Mouse (Mus musculus): ENCODE results near the gene Lbx2. TPM values are rescaled to one million over a fixed set of nuclear protein-coding genes. Genes with fewer than 3 reads are reported as not detected.

Gene Lbx2
- polyA plus RNA-seq (2017; shearing (Covaris generic)): not detected

DNA sequence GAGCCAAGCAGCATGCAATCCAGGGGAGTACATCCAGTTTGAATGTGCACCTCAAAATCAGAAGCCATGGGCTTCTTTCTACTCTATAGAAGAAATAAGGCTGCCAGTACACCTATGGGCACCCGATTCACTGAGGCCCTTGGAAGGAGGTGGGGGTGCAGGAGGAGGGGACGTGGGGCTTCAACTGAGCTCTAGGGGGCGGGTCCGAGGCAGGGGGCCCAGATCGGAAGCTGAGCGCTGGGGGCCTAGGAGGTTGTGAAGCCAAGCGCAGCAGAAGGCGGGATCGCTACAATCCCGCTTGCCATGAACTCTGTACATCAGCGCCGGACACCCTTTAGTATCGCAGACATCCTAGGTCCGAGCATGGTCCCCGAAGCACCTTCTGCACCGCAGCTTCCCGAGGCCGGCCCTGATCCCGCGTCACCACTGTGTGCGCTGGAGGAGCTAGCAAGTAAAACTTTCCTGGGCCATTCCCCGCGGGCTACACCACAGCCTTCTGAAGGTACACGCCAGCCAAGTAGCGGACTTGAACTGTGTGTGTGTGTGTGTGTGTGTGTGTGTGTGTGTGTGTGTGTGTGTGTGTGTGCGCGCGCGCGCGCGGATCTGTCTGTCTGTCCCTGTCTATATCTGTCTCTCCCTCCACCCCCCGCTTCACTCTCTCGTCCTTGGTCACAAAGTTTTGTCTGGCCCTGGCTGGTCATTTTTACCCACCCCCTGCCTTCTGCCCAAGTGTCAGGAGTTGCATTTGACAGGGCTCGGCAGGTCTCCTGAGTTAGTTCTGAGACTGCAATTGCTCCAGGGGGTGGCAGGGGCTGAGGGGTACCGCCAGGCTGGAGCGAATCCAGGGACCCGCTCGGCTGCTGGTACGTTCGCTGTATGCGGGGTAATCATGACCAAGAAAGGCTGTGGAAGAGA lies at the start of gene Lbx2:
Lbx2 (plus strand) TSS at position 247 of the 915 bp plus-strand sequence.

DNA sequence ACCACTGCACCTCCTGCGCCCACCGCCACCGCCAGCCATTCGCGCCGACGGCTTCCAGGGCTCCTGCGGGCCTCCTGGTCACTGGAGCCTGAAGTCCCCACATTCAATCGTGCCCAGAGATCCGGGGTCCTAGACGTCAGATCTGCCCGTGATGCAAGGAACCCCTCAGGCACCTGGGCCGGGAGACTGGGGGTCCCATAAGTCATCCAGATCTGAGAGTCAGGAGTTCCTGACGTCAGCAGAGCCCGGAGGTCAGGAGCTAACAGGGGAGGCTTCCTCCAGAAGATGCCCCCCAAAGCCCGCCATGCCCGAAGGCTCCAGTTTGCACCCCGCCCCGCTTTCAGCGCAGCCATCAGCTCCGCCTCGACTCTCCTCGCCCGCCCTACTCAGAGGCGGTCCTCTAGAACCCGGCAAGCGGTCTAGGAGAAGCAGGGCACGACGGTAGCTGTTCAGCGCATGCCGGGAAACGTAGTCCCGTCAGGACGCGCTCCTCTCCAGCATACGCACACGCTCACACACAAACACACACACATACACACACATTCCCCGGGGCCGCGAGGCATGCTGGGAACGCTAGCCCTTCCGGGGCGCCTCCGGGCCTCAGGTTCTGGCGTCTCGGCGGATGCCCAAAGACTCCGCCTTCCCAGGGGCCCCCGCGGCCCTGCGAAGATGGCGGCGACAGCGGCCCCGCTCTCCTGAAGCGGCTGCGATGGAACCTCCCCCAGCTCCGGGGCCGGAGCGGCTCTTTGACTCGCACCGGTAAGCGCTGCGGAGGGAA lies 31.9 kb upstream of the Lbx2 start, which contains the start of gene Aup1:
Aup1 (plus strand) TSS at position 448 of the 778 bp plus-strand sequence.

DNA sequence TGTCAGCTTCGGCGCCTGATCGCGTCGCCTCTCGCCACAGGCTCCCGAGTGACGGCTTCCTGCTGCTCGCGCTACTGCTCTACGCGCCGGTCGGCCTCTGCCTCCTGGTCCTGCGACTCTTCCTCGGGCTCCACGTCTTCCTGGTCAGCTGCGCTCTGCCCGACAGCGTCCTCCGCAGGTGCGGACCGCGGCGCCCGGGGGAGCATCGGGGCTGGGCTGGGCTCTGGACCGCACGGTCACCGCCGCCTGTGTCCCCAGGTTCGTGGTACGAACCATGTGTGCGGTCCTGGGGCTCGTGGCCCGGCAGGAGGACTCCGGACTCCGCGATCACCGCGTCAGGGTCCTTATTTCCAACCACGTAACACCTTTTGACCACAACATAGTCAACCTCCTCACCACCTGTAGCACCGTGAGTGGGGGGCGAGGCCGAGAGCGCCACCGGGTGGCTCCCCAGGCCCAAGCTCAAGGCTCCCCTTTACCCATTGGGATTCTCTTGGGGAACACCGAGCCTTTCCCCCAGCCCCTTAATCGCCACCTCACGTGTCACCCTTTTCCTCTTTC lies 31.2 kb upstream of the Lbx2 start, which contains the start of gene Htra2:
Htra2 (minus strand) TSS at position 403 of the 561 bp plus-strand sequence.

DNA sequence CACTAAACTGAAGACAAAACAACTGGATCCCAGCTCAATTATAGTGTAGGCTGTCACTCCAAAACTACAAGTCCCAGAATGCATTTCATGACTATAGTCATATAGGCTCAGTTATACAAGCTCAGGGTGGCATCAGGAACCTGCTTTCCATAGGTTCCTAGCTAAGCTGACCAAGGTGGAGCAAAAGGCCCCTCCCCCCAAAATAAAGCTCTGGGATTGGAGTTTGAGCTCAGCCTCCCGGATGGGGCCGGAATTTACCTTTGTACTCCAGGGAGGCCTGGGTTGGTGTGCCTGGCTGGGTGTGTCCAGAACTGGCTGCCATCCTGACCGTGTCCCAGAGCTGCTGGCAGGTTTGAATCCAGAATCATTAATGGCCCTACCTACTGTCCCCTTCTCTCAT lies 28.4 kb upstream of the Lbx2 start, which contains the start of gene Dqx1:
Dqx1 (plus strand) TSS at position 55 of the 400 bp plus-strand sequence.

DNA sequence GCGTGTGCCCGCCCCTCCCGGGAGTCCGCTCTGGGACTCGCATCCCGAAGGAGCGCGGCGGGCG lies 16.1 kb upstream of the Lbx2 start, which contains the start of gene Tlx2:
Tlx2 (minus strand) TSS at position 47 of the 64 bp plus-strand sequence.

DNA sequence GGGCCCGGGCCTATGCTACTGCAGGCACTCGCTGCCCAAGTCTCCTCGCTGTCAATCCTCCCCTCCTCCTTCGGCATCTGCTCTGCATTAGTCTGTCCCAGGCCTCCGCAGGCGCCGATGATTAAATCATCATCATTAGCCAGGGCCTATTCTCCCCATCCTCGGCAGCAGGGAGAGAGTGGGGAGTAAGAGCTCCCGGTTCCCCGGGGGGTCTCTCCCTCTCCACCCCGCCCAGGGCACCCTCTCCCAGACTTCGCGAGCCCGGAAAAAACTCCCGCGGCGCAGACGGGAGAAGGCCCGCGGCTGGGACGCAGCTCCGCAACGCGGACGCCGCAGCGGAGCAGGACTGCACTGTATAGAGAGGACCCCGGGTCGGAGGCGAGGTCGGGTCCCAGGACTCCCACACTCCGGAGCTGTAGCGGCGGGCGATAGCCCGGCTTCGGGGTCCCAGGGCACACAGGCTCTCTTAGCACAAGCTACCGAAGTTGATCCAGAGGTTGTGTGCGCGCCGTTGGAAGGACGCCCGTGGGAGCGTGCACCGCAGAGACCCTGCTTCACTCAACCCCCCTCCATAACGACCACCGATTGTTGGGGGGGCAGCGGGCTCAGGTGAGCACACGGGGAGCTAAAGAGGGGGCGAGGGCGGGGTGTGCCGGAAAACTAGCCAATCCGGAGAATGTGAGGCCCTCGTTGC lies 8.4 kb upstream of the Lbx2 start, which contains the start of gene Pcgf1:
Pcgf1 (plus strand) TSS at position 240 of the 694 bp plus-strand sequence.

DNA sequence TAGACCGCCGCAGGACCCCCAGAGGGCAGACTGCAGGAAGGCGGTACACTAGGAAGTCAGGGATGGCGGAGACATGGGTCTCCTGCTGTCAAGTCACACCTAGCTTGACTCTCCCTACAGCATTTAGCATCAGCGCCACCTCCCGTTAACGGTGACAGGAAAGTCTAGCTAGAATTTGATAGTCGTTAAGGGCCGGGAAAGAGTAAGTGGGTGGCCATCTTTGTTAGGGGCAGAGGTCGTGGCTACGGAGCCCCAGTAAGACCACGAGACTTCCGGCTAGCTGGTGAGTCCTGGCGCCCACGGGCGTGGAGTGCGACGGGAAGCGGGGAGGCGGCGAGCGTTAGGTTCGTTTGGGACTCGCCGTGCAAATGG lies 15.1 kb downstream of the Lbx2 start, which contains the start of the genes Ccdc142 and Gm42688:
Ccdc142 (plus strand) TSS at position 286 of the 372 bp plus-strand sequence.
Gm42688 (plus strand) TSS at position 302 of the 372 bp plus-strand sequence.

DNA sequence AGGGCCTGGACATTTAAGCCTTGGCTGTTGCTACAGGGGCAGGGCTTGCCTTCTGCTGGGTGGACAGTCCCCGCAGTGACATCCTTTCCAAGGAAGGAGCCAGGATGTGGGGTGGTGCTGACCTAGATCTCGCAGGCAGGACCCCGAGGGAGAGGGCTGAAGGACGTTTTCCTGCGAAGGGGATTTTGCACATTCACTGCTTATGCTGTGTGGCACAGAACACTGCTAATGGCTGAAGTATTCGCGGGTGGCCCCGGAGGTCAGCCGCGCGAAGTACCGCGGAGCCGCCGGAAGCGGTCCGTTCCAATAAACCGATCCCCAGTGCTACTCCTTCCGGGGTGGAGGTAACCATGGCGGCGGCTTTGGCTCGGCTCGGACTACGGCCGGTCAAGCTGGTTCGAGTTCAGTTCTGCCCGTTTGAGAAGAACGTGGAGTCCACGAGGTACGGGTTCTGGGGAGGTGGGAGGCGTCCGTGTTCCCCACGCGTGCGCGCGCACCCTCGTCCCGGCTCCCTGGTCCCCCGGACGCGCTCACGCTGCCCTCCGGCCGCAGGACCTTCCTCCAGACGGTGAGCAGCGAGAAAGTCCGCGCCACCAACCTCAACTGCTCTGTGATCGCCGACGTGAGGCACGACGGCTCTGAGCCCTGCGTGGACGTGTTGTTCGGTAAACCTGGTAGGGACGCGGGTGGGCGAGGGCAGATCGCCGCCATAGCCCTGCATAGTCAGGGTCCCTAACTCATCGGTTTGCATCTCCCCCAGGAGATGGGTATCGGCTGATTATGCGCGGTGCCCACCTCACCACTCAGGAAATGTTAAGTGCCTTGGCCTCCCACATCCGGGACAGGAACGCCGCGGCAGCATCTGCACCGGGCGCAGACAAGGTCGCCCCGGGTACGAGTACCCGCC lies 22.8 kb downstream of the Lbx2 start, which contains the start of gene Mrpl53:
Mrpl53 (plus strand) TSS at position 279 of the 907 bp plus-strand sequence.

DNA sequence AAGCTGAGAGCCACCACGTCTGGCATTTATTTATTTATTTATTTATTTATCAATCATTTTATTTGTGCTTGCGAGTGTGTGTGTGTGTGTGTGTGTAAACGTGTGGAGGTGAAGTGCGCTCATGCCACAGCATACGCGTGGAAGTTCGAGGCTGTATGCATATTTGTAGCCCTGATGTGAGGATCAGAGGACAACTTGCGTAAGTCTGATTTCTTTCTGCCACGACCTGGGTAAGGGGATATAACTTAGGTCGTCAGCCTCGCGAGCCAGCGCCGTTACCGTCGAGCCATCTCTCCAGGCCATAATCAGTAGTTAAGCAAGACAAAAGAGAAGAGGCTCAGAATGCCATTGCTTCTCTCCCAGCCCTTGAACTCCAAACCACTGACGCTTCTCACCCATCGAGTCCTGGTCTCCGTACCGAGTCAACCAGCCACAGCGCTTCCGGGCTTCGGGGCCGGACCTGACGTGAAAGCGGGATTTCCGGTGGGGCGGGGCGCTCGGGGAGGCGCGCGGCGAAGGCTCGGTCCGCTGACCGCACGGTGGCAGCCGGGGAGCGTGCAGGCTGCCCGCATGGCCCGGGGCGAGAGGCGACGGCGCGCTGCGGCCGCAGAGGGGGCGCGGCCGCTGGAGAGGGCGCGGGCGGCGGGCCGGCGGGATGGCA lies 29.0 kb downstream of the Lbx2 start, which contains the start of gene Mogs:
Mogs (plus strand) TSS at position 486 of the 661 bp plus-strand sequence.

DNA sequence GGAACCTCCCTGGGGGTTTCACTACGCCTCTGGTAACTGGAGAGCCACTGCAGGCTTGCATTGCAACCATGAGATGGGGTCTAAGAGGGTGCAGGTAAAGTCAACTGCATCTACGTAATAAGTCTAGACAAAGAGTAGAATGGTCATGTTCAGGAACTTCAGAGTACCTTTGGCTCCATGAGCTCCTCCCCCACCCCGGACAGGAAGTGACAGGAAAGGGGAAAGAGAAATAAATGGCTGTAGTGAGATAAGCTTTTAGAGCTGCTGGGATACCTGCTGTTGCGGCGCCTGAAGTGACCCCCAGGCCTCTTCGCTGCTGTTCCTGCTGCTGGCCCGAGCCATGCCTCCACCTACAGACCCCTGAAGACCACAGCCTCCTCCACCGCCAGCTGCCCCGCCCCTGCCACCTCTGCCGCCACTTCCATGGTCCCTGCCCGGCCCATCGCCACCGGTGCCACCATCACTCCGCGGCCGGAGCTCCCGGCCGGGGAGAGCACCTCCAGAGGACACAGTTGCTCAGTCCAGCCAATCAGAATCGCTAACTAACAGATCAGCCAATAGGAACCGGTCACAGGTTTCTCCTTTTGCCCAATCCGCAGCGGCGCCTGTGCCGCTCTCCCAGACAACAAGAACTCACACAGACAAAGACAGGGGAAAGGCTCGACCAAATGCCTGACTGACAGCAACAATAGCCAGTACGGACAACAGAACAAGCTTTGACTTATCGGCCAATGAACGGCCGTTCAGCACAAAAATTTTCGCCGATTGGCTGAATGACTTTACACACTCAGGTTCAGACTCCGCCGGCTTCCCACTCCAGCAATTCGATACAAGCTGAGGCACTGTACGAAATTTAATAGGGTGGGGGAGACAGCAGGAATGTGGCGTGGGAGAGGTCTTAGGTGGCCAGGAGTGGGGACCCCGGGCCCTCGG lies 35.0 kb downstream of the Lbx2 start, which contains the start of gene Wbp1:
Wbp1 (minus strand) TSS at position 630 of the 933 bp plus-strand sequence.

DNA sequence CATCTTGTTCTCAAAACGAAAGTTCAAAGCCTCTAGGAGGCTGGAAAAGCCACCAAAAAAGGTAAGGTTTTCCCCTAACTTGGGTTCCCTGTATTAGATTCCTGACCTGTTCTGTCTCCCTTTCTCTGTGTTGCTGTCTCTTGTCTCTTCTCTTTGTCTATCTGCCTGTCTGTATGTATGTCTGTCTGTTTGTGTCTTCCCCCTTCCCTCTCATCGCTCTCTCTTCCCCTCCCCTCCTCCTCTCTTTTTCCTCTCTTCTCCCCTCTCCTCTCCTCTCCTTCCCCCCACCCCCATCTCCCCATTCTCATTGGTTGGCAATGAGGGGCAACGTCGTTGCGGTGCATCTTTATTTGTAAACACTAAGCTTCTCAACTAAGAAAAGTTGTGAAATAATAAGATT lies 39.2 kb downstream of the Lbx2 start, which contains the start of gene Ino80b:
Ino80b (minus strand) TSS at position 101 of the 400 bp plus-strand sequence.

DNA sequence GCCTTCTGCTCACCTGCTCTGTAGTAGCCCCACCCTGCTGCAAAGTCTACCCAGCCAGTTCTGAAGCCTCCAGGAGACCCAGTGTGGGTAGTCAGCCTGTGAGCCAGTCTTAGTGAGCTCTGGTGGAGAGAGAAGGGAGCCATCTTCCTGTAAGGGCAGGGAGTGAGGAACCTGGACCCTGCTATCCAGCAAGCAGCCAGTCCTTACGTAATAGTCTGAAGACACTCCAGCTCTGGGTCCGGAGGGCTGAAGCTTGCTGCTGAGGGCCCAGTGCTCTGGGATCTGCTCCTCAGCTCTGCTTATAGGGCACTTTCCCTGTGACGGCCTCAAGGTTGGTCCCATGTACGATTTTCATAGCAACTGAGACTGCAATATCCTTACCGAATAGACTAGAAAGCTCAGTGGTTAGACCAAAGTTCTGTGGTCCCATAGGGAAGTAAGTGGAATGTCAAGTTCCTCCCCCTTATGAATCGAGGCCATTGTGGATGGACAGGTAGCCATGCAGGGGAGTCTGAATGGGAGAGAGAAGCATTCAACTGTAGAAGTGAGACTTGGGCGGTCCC lies 48.9 kb downstream of the Lbx2 start, which contains the start of gene Rtkn:
Rtkn (plus strand) TSS at position 513 of the 563 bp plus-strand sequence.

Other genes with a start within 250 kb of the Lbx2 start
- gene Sema4f, start 146.6 kb upstream of the Lbx2 start, polyA plus RNA-seq (2017; shearing (Covaris generic)): 2.9 TPM
- 2.2 TPM for gene M1ap, start 139.5 kb upstream of the Lbx2 start, polyA plus RNA-seq (2017; shearing (Covaris generic))
- 51.6 TPM for gene Dok1, start 52.9 kb upstream of the Lbx2 start, polyA plus RNA-seq (2017; shearing (Covaris generic))
- 0.16 TPM for gene Loxl3, start 52.2 kb upstream of the Lbx2 start, polyA plus RNA-seq (2017; shearing (Covaris generic))
- gene Aup1, start 31.8 kb upstream of the Lbx2 start, polyA plus RNA-seq (2017; shearing (Covaris generic)): 371 TPM
- gene Htra2, start 31.1 kb upstream of the Lbx2 start, polyA plus RNA-seq (2017; shearing (Covaris generic)): 70.9 TPM
- gene Dqx1, start 28.5 kb upstream of the Lbx2 start, polyA plus RNA-seq (2017; shearing (Covaris generic)): 3.3 TPM
- gene Tlx2, start 16.1 kb upstream of the Lbx2 start, polyA plus RNA-seq (2017; shearing (Covaris generic)): not detected
- 42.8 TPM for gene Pcgf1, start 8.5 kb upstream of the Lbx2 start, polyA plus RNA-seq (2017; shearing (Covaris generic))
- gene Ccdc142, start 15.2 kb downstream of the Lbx2 start, polyA plus RNA-seq (2017; shearing (Covaris generic)): 4.4 TPM
- gene Gm42688, start 15.2 kb downstream of the Lbx2 start, polyA plus RNA-seq (2017; shearing (Covaris generic)): 3.9 TPM
- 65.3 TPM for gene Mrpl53, start 22.7 kb downstream of the Lbx2 start, polyA plus RNA-seq (2017; shearing (Covaris generic))
- gene Mogs, start 29.1 kb downstream of the Lbx2 start, polyA plus RNA-seq (2017; shearing (Covaris generic)): 4.5 TPM
- 67.6 TPM for gene Wbp1, start 35.2 kb downstream of the Lbx2 start, polyA plus RNA-seq (2017; shearing (Covaris generic))
- gene Ino80b, start 39.1 kb downstream of the Lbx2 start, polyA plus RNA-seq (2017; shearing (Covaris generic)): 8.0 TPM
- gene Rtkn, start 49.1 kb downstream of the Lbx2 start, polyA plus RNA-seq (2017; shearing (Covaris generic)): 0.91 TPM
- 1.4 TPM for gene Wdr54, start 70.0 kb downstream of the Lbx2 start, polyA plus RNA-seq (2017; shearing (Covaris generic))
- not detected for gene 1700003E16Rik, start 70.0 kb downstream of the Lbx2 start, polyA plus RNA-seq (2017; shearing (Covaris generic))
- gene Dctn1, start 79.6 kb downstream of the Lbx2 start, polyA plus RNA-seq (2017; shearing (Covaris generic)): 67.1 TPM
- 0.94 TPM for gene Slc4a5, start 133.5 kb downstream of the Lbx2 start, polyA plus RNA-seq (2017; shearing (Covaris generic))
- 85.7 TPM for gene Mthfd2, start 239.5 kb downstream of the Lbx2 start, polyA plus RNA-seq (2017; shearing (Covaris generic))
- gene Mob1a, start 239.6 kb downstream of the Lbx2 start, polyA plus RNA-seq (2017; shearing (Covaris generic)): 67.5 TPM